Mouse (Mus musculus): Measurements from ENCODE around the gene Ip6k3. TPM values are rescaled to one million over a fixed set of nuclear protein-coding genes. Genes with fewer than 3 reads are reported as not detected.

Ip6k3 gene
- not detected for polyA plus RNA-seq (2017; shearing (Covaris generic))

GRCm38 (mm10) chr17:27167545-27167944, at the start of gene Ip6k3:
TSS of gene Ip6k3 (minus strand) at chr17:27167795.

GRCm38 (mm10) chr17:27204075-27204909, 36.7 kb upstream of the Ip6k3 start, which contains the start of gene Lemd2:
TSS of gene Lemd2 (minus strand) at chr17:27204469.

GRCm38 (mm10) chr17:27133551-27134141, 33.9 kb downstream of the Ip6k3 start, which contains the start of gene Uqcc2:
TSS of gene Uqcc2 (minus strand) at chr17:27133916.

Other genes with a start within 250 kb of the Ip6k3 start
- gene Phf1, start 234.7 kb downstream of the Ip6k3 start, polyA plus RNA-seq (2017; shearing (Covaris generic)), result 125 TPM
- gene Cuta, start 228.2 kb downstream of the Ip6k3 start, polyA plus RNA-seq (2017; shearing (Covaris generic)), result 174 TPM
- gene Syngap1, start 226.5 kb downstream of the Ip6k3 start, polyA plus RNA-seq (2017; shearing (Covaris generic)), result not detected
- gene Zbtb9, start 194.6 kb downstream of the Ip6k3 start, polyA plus RNA-seq (2017; shearing (Covaris generic)), result 21.2 TPM
- 3.2 TPM for gene Bak1, start 138.8 kb downstream of the Ip6k3 start, polyA plus RNA-seq (2017; shearing (Covaris generic))
- 15.2 TPM for gene Itpr3, start 110.5 kb downstream of the Ip6k3 start, polyA plus RNA-seq (2017; shearing (Covaris generic))
- gene Uqcc2, start 33.9 kb downstream of the Ip6k3 start, polyA plus RNA-seq (2017; shearing (Covaris generic)), result 117 TPM
- gene Lemd2, start 36.7 kb upstream of the Ip6k3 start, polyA plus RNA-seq (2017; shearing (Covaris generic)), result 11.7 TPM

Data from activated CD4-positive, CD25-positive, alpha-beta regulatory T cell, adult 9 weeks (primary cell).